Mouse (Mus musculus) kidney, embryonic 14.5 days (tissue): ENCODE measurements at regions not wholly inside any gene's neighbourhood (a gene's known extent, or its start where the extent isn't known, plus 50 kb on each side); places are given as distances from the start of the nearest gene placed in this dataset.

Source experiments
- ATAC-seq: fragments of 200-750 bp; cut with Nextera tagmentation; 2 replicates; pipeline ENCODE4 v1.8.0; 2017; ENCODE audit warnings: moderate number of reproducible peaks, mild to moderate bottlenecking, moderate TSS enrichment, moderate library complexity; ENCODE audit not compliant: low FRiP score, low TSS enrichment
- H3K27ac ChIP-seq: fragments of 300-500 bp; sonication (generic); 2 replicates; pipeline ENCODE4 v1.5.1; 2014; ENCODE audit warnings: low read depth, mild to moderate bottlenecking, low read length, moderate library complexity, mixed read lengths
- H3K27me3 ChIP-seq: fragments of 300-500 bp; sonication (generic); 2 replicates; pipeline ENCODE4 v1.6.1; 2014; ENCODE audit warnings: mild to moderate bottlenecking, low read length; ENCODE audit not compliant: control insufficient read depth, insufficient read depth
- H3K36me3 ChIP-seq: fragments of 300-500 bp; sonication (generic); 2 replicates; pipeline ENCODE4 v1.6.1; 2014; ENCODE audit warnings: low read length, mixed read lengths; ENCODE audit not compliant: control insufficient read depth, insufficient read depth
- H3K4me1 ChIP-seq: fragments of 300-500 bp; sonication (generic); 2 replicates; pipeline ENCODE4 v1.6.1; 2014; ENCODE audit warnings: low read length, mixed read lengths; ENCODE audit not compliant: control insufficient read depth, insufficient read depth
- H3K4me2 ChIP-seq: fragments of 300-500 bp; sonication (generic); replicated peaks from 2 replicates; pipeline ENCODE4 v1.6.1; 2014; ENCODE audit warnings: low read depth, mild to moderate bottlenecking, low read length
- H3K4me3 ChIP-seq: fragments of 300-500 bp; sonication (generic); 2 replicates; pipeline ENCODE4 v1.5.1; 2014; ENCODE audit warnings: mild to moderate bottlenecking, low read length
- H3K9ac ChIP-seq: fragments of 300-500 bp; sonication (generic); 2 replicates; pipeline ENCODE4 v1.6.1; 2014; ENCODE audit warnings: low read depth, mild to moderate bottlenecking, low read length, moderate library complexity
- H3K9me3 ChIP-seq: fragments of 300-500 bp; sonication (generic); 2 replicates; pipeline ENCODE4 v1.6.1; 2016; ENCODE audit warnings: low read length; ENCODE audit not compliant: control insufficient read depth
- WGBS: fragments of 180-500 bp; shearing (Covaris S2); extraction: QIAGEN DNeasy Blood & Tissue Kit; methylation state at CpG from one replicate; pipeline ENCODE4 v1.1.7; 2014; 5-methylcytosine and 5-hydroxymethylcytosine counted together

DNA sequence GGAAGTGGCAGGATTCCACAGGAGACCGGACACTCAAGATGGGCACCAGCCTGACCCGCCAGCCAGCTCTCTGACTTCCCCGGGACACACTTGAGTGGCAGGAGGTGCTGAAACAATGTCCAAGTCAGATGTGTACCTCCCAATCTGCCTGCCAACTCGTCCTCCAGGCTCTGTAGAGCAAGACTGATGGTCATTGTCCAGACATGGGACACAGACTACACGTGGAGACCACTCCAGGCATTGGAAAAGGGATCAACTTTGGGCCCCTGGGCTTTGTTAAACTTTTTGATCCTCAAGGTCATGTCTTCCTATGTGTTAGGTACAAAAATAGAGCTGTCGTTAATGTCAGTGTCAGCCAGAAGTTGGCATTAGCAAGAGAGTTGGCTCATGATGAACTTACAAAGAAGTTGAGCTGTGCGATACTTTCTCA is 214.6 kb downstream of the 3100002H09Rik start:
- Histone ChIP-seq H3K36me3 (no peaks in the 10 kb centered on the region), H3K4me2 (no peak overlapping the region), H3K27me3 (0 out of 2 replicates have a peak, but pooled peaks cover 5% of the 10 kb centered on the region), H3K9me3 (no peaks in the 10 kb centered on the region), H3K27ac (no peak overlapping the region), H3K4me1 (peaks cover 15% of the 10 kb centered on the region; the same call in 1 of the 2 replicates), H3K9ac (no peak overlapping the region), H3K4me3 (no peak overlapping the region)
- ATAC-seq, result no peak
- 81% methylated on average over 7 of the region's 7 CpGs for WGBS

GRCm38 (mm10) chr4:124395069-124395965 is 215.3 kb downstream of the 3100002H09Rik start:
- ATAC-seq, result no peak
- H3K36me3 ChIP-seq, result no peaks in the 10 kb centered on the region
- H3K4me1 ChIP-seq, result peaks cover 15% of the 10 kb centered on the region; the same call in 1 of the 2 replicates
- H3K9me3 ChIP-seq, result no peaks in the 10 kb centered on the region
- H3K9ac ChIP-seq, result no peak overlapping the region
- no peak overlapping the region for H3K4me2 ChIP-seq
- peaks cover 9% of the 10 kb centered on the region; the same call in 1 of the 2 replicates for H3K27me3 ChIP-seq
- no peak overlapping the region for H3K4me3 ChIP-seq
- whole genome bisulfite sequencing, result 66% methylated on average over 14 of the region's 14 CpGs
- H3K27ac ChIP-seq, result no peak overlapping the region

DNA sequence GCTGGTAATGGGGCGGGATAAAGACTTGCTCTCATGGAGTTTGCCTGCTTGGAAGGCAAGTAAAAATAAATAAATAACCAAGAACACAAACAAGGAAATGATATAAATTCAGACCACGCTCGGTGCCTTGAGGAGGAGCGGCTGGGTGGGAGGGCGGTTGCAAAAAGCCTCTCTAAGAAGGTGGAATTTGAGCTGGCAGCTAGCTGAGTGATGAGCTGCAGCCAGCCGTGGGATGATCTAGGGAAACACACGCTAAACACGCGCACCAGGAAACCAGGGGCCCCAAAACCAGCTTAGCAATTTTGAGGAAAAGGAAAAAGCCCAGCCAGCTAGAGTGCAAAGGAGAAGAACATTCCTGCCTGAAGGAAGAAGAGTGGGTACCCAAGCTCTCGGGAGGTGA is 217.0 kb downstream of the 3100002H09Rik start:
- no peaks in the 10 kb centered on the region for H3K9me3 ChIP-seq
- 0 out of 2 replicates have a peak overlapping the region, but pooled peaks have one; percentile 10 for H3K4me2 ChIP-seq
- peaks cover 15% of the 10 kb centered on the region; the same call in 1 of the 2 replicates for H3K4me1 ChIP-seq
- H3K27me3 ChIP-seq, result peaks cover 14% of the 10 kb centered on the region
- no peak overlapping the region for H3K9ac ChIP-seq
- no peak overlapping the region for H3K27ac ChIP-seq
- WGBS, result 16% methylated on average over 10 of the region's 10 CpGs
- no peaks in the 10 kb centered on the region for H3K36me3 ChIP-seq
- no peak overlapping the region for H3K4me3 ChIP-seq
- ATAC-seq, result no peak

- H3K36me3 ChIP-seq, result no peaks in the 10 kb centered on the region
- no peak overlapping the region for H3K27ac ChIP-seq
- no peaks in the 10 kb centered on the region for H3K9me3 ChIP-seq
- H3K4me1 ChIP-seq, result peaks cover 11% of the 10 kb centered on the region; the same call in 1 of the 2 replicates
- H3K4me3 ChIP-seq, result no peak overlapping the region
- no peak overlapping the region for H3K9ac ChIP-seq
- ATAC-seq, result no peak
- 64% methylated on average over 10 of the region's 10 CpGs for WGBS
- H3K27me3 ChIP-seq, result peaks cover 10% of the 10 kb centered on the region
- no peak overlapping the region for H3K4me2 ChIP-seq
These were observed 221.5 kb downstream of the 3100002H09Rik start for GRCm38 (mm10) chr4:124389067-124389466.

- 20% methylated on average over 11 of the region's 11 CpGs for WGBS
- H3K4me3 ChIP-seq, result no peak overlapping the region
- no peak overlapping the region for H3K9ac ChIP-seq
- H3K36me3 ChIP-seq, result no peaks in the 10 kb centered on the region
- no peaks in the 10 kb centered on the region for H3K9me3 ChIP-seq
- H3K27ac ChIP-seq, result no peak overlapping the region
- H3K4me1 ChIP-seq, result 0 out of 2 replicates have a peak, but pooled peaks cover 6% of the 10 kb centered on the region
- ATAC-seq, result peak; percentile 74; the same call in 1 of the 2 replicates
- peaks cover 5% of the 10 kb centered on the region for H3K27me3 ChIP-seq
- H3K4me2 ChIP-seq, result no peak overlapping the region
These were observed 225.2 kb downstream of the 3100002H09Rik start for GRCm38 (mm10) chr4:124385106-124386055.

GRCm38 (mm10) chr4:124376504-124376903 is 234.1 kb downstream of the 3100002H09Rik start:
- Histone ChIP-seq H3K9me3 (no peaks in the 10 kb centered on the region), H3K4me1 (0 out of 2 replicates have a peak, but pooled peaks cover 3% of the 10 kb centered on the region), H3K4me3 (no peak overlapping the region), H3K4me2 (no peak overlapping the region), H3K27me3 (peaks cover 2% of the 10 kb centered on the region; the same call in 1 of the 2 replicates), H3K27ac (no peak overlapping the region), H3K9ac (no peak overlapping the region), H3K36me3 (no peaks in the 10 kb centered on the region)
- ATAC-seq, result no peak
- 69% methylated on average over 5 of the region's 5 CpGs for WGBS

- Histone ChIP-seq H3K9me3 (no peaks in the 10 kb centered on the region), H3K36me3 (no peaks in the 10 kb centered on the region), H3K9ac (no peak overlapping the region), H3K27me3 (peaks cover 2% of the 10 kb centered on the region; the same call in 1 of the 2 replicates), H3K27ac (no peak overlapping the region), H3K4me1 (no peaks in the 10 kb centered on the region), H3K4me3 (no peak overlapping the region), H3K4me2 (no peak overlapping the region)
- 72% methylated on average over 6 of the region's 6 CpGs for WGBS
- ATAC-seq, result no peak
These were observed 235.0 kb downstream of the 3100002H09Rik start for GRCm38 (mm10) chr4:124375581-124375980.

DNA sequence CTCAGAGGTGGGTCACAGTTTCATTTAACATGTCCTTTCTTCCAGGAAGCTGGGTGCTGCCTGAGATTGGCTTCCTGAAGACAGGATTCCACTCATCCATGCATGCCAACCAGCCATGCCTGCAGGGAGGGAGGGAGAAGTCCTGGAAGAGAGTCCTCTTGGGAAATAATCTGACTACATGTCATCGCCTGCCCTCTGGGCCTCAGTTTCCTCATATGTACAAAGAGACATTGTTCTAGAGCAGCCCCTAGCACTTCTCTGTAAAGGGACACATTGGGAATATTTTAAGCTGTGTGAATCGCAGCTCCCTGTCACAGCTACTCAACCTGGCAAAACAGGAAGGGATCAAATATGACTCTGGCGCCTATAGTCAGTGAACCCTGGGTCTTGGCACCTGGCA is 241.8 kb downstream of the 3100002H09Rik start:
- no peaks in the 10 kb centered on the region; the same call in 1 of the 2 replicates for H3K27me3 ChIP-seq
- no peaks in the 10 kb centered on the region for H3K9me3 ChIP-seq
- no peak overlapping the region for H3K4me3 ChIP-seq
- H3K27ac ChIP-seq, result no peak overlapping the region
- H3K9ac ChIP-seq, result no peak overlapping the region
- no peak overlapping the region for H3K4me2 ChIP-seq
- 76% methylated on average over 3 of the region's 3 CpGs for WGBS
- ATAC-seq, result no peak
- H3K4me1 ChIP-seq, result no peaks in the 10 kb centered on the region
- no peaks in the 10 kb centered on the region for H3K36me3 ChIP-seq
